Mouse (Mus musculus) regulatory T cell (primary cell): Measurements from ENCODE around the gene Gm14288.
"Not testable (repeated sequence)": the region's sequence is repeated elsewhere in the genome, so short reads cannot be mapped to it uniquely, and the experiment has no call there.

Experiments used
- in situ Hi-C: fragments of 300-600 bp; cut with MboI, MseI; formaldehyde crosslinking; loops from one replicate; pipeline ENCODE4 v1.15.1; 2025; ENCODE audit warnings: high pct_unique_total_duplicates

The Gm14288 gene

GRCm38 (mm10) chr2:175800993-175801392 lies at the start of gene Gm14288:
Gene Gm14288 (minus strand): TSS chr2:175801093.
- in situ Hi-C loops = loop anchor here (10.0 kb wide), 1 partner anchor 1664 kb away; the partner anchor contains the start of gene Zfp970

- in situ Hi-C loops = not testable (repeated sequence)
Measured at GRCm38 (mm10) chr2:175741237-175741636, 59.7 kb downstream of the Gm14288 start, which contains the start of gene Gm2007. Gene Gm2007 (plus strand): TSS chr2:175741537.
